Mouse (Mus musculus) liver, embryonic 14.5 days (tissue): ENCODE measurements around the gene Slc22a1. TPM values are rescaled to one million over a fixed set of nuclear protein-coding genes. Genes with fewer than 3 reads are reported as not detected.
A peak's percentile ranks its signal among the peaks of the same experiment; 100 is the strongest.

ENCODE experiments used
- ATAC-seq: fragments of 200-750 bp; cut with Nextera tagmentation; 2 replicates; pipeline ENCODE4 v1.8.0; 2017; ENCODE audit warnings: moderate number of reproducible peaks, mild to moderate bottlenecking, moderate library complexity; ENCODE audit not compliant: insufficient read depth
- DNase-seq, 3 experiments: peaks; one replicate each; pipeline ENCODE4 v3.0.0-alpha.2; 2012 to 2013; ENCODE audit warnings: low read depth in 3 of 3, low spot score in 3 of 3
- H3K27ac ChIP-seq: fragments of 300-500 bp; sonication (generic); 2 replicates; pipeline ENCODE4 v1.5.1; 2014; ENCODE audit warnings: moderate library complexity, mild to moderate bottlenecking, control low read depth, inconsistent platforms
- H3K27me3 ChIP-seq: fragments of 300-500 bp; sonication (generic); 2 replicates; pipeline ENCODE4 v1.6.1; 2014; ENCODE audit warnings: mild to moderate bottlenecking, low read length, moderate library complexity; ENCODE audit not compliant: control insufficient read depth, insufficient read depth
- H3K36me3 ChIP-seq: fragments of 300-500 bp; sonication (generic); replicated peaks from 2 replicates; pipeline ENCODE4 v1.6.1; 2014; ENCODE audit warnings: low read depth; ENCODE audit not compliant: control insufficient read depth, insufficient read depth
- H3K4me1 ChIP-seq, 2 experiments: fragments of 200-500 bp in 1 of 2; fragments of 300-500 bp in 1 of 2; sonication (generic) in 1 of 2; replicated peaks; 2 replicates each; pipeline ENCODE4 v1.6.1; 2012 to 2014; ENCODE audit warnings: antibody characterized with exemption in 1 of 2, inconsistent platforms in 1 of 2, low read length in 1 of 2; ENCODE audit not compliant: control insufficient read depth in 2 of 2, insufficient read depth in 2 of 2
- H3K4me2 ChIP-seq: fragments of 300-500 bp; sonication (generic); 2 replicates; pipeline ENCODE4 v1.6.1; 2014; ENCODE audit warnings: low read depth, mild to moderate bottlenecking, control low read depth, moderate library complexity
- H3K4me3 ChIP-seq, 2 experiments: fragments of 200-500 bp in 1 of 2; fragments of 300-500 bp in 1 of 2; sonication (generic) in 1 of 2; 2 replicates each; pipeline ENCODE4 v1.5.1; 2012 to 2014; ENCODE audit warnings: low read depth in 2 of 2, low read length in 2 of 2, mild to moderate bottlenecking in 2 of 2, control low read depth in 1 of 2, inconsistent platforms in 1 of 2, moderate library complexity in 1 of 2; ENCODE audit not compliant: insufficient read depth in 1 of 2
- H3K9ac ChIP-seq: fragments of 300-500 bp; sonication (generic); replicated peaks from 2 replicates; pipeline ENCODE4 v1.6.1; 2014; ENCODE audit warnings: mild to moderate bottlenecking, control low read depth, moderate library complexity
- H3K9me3 ChIP-seq: fragments of 300-500 bp; sonication (generic); 2 replicates; pipeline ENCODE4 v1.6.1; 2016; ENCODE audit warnings: low read length, mixed read lengths; ENCODE audit not compliant: control insufficient read depth
- CTCF ChIP-seq: IDR thresholded peaks from 2 replicates; pipeline ENCODE4 v1.5.1; 2016; ENCODE audit warnings: antibody characterized with exemption, low read depth, control low read depth
- EP300 ChIP-seq: IDR thresholded peaks from 2 replicates; pipeline ENCODE4 v1.6.1; 2016; ENCODE audit warnings: antibody characterized with exemption, low read depth
- WGBS: fragments of 180-500 bp; shearing (Covaris S2); extraction: QIAGEN DNeasy Blood & Tissue Kit; methylation state at CpG from one replicate; pipeline ENCODE4 v1.1.7; 2014; ENCODE audit not compliant: insufficient replicate concordance; 5-methylcytosine and 5-hydroxymethylcytosine counted together
- polyA plus RNA-seq, 2 experiments: library from polyadenylated mRNA; depleted of rRNA in 1 of 2; stranded (reverse) in 1 of 2; unstranded in 1 of 2; fragments of >200 nt; fragmentation: Nextera tagmentation in 1 of 2; extraction: Ambion mirVana in 1 of 2; gene quantifications; 2 replicates each; pipeline versions ENCODE4 v1.2.1 to v1.2.3; 2012 to 2014

The Slc22a1 gene
- polyA plus RNA-seq (2012; rRNA removed) = not detected in 2 replicates
- 0.11 TPM in 1 of 2 replicates, not detected in the other for polyA plus RNA-seq (2014; fragmentation: Nextera tagmentation; extraction: Ambion mirVana)

GRCm38 (mm10) chr17:12675646-12676045 lies at the start of gene Slc22a1:
TSS of gene Slc22a1 (minus strand) at chr17:12675829.
- Histone ChIP-seq H3K9ac (no peak within 1 kb of the TSS), H3K4me2 (no peak within 1 kb of the TSS), H3K9me3 (no peaks in the 10 kb centered on the region), H3K27ac (no peak within 1 kb of the TSS), H3K4me1 (peaks cover 3 to 4% of the 10 kb centered on the region in 2 experiments; a peak in 2 of 4 replicates), H3K36me3 (no peaks in the 10 kb centered on the region), H3K27me3 (no peaks in the 10 kb centered on the region), H3K4me3 (no peak within 1 kb of the TSS)
- TF ChIP-seq EP300 (no peak), CTCF (no peak)
- 75% methylated on average over 7 of the region's 7 CpGs for WGBS
- no peak for ATAC-seq
- DNase-seq = no peak

DNA sequence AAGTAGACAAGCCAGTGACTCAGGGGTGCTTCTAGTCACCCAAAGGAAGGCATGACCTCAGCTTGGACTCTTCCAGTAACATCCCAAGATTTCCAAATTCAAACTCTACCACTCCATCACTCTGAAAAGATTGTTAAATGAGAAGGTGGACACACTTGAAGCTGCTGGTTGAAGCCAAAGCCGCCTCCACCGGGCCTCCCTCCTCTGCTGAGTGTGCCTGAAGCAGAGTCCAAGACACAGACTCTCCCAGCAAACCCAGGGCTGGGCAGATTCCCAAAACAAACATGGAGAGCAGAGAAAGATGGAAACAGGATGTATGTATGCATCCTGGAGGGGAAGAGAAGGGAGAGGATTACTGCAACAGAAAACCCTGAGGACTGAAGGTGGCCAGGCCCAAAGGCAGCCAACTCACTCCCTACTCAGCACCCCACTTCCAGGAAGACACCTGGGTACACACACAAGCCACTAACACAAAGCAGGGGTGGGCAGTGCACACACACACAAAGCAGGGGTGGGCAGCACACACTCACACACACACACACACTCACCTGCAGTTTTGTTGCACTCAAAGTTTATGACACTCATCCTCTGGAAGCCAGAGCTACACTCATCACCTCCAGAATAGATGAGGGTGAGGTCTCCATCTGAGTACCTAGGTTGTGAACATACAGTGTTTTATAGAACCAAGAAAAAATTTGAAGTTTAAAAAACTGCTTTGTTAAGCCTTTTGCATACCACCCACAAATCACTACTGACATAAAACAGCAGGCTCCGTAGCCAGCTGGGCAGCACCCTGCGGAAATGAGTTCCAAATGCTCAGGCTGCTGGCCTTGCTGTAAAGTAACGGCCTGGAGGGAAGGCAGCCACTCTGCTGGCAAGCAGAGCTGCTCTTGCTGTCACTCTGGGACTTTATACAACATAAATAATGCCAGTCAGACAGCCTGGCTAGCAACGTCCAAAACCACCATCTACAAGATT lies 49.4 kb upstream of the Slc22a1 start:
- 61% methylated on average over 6 of the region's 6 CpGs for WGBS
- no peak overlapping the region for H3K4me2 ChIP-seq
- ATAC-seq (no peak), DNase-seq (no peak)
- H3K27ac ChIP-seq = no peak overlapping the region
- peaks cover 16 to 22% of the 10 kb centered on the region in 2 experiments for H3K4me1 ChIP-seq
- TF ChIP-seq CTCF = no peak
- TF ChIP-seq EP300 = no peak
- no peak overlapping the region for H3K9ac ChIP-seq
- no peaks in the 10 kb centered on the region for H3K36me3 ChIP-seq
- no peak overlapping the region for H3K4me3 ChIP-seq
- H3K9me3 ChIP-seq = no peaks in the 10 kb centered on the region
- H3K27me3 ChIP-seq = no peaks in the 10 kb centered on the region

DNA sequence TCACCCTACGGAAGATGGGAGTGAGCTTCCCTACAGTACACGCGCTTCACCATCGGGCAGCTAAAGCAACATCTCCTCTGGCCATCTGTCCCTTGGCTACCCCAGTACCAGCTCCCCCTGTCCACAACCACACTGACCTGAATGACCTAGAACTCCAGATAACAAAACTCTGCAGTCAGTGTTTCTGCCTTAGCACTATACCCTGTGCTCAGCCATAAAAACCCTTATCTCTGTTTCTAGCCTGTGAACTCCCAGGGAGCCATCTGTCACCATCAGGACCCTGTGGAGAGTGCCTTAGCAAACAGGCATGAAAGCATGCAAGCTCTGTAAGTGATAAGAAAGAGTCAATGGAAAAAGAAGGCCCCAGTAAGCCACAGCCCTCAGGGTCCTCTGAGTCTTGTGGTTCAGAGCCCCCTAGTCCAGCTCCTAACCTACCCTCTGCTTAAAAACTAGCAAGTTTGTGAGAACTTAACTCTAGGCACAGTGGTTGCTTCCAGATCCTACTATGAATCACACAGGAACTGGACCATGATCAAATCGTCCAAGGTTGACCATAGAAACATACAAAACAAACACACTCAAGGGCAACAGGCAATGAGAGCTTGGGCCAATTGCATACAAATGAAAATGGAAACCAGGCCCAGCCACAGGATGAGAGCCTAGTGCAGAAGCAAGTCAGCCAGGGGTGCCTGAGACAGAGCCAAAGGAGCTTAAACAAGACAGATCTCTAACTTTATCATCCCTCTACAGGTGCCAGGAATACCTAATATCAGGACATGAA lies 48.5 kb upstream of the Slc22a1 start:
- no peak overlapping the region; the same call in none of the 2 replicates for H3K27ac ChIP-seq
- no peak overlapping the region for H3K4me3 ChIP-seq
- peaks cover 16 to 22% of the 10 kb centered on the region in 2 experiments for H3K4me1 ChIP-seq
- no peak overlapping the region for H3K9ac ChIP-seq
- H3K36me3 ChIP-seq = no peaks in the 10 kb centered on the region
- DNase-seq (peak in 2 of 3 experiments; percentile 28 to 36), ATAC-seq (peak; percentile 94)
- WGBS = 31% methylated on average over 5 of the region's 5 CpGs
- H3K4me2 ChIP-seq = no peak overlapping the region; the same call in 1 of the 2 replicates
- TF ChIP-seq EP300 (peak; percentile 76), CTCF (no peak)
- no peaks in the 10 kb centered on the region for H3K27me3 ChIP-seq
- H3K9me3 ChIP-seq = no peaks in the 10 kb centered on the region

DNA sequence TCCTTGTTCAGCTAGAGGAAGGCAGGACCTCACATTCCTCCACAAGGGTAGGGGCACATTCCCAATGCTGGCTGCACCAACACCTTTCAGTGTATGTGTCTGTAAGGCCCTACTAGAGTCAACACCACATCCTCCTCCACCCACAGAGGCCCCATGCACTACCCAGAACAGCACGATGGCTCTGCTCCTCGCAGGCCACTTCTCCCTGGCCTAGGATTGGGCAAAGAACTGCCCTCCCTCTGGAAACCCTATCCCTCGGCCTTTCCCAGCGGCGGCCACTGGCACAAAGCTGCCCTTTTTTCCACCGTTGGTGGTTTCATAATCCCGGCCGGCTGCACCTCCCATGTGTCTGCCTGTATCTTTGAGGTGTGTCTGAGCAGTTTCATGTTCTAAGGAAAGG lies 47.0 kb upstream of the Slc22a1 start:
- Histone ChIP-seq H3K27me3 (no peaks in the 10 kb centered on the region), H3K27ac (no peak overlapping the region), H3K4me3 (no peak overlapping the region), H3K9ac (no peak overlapping the region), H3K9me3 (no peaks in the 10 kb centered on the region), H3K36me3 (no peaks in the 10 kb centered on the region), H3K4me2 (no peak overlapping the region), H3K4me1 (peaks cover 16 to 22% of the 10 kb centered on the region in 2 experiments)
- TF ChIP-seq CTCF (no peak), EP300 (no peak)
- no peak for ATAC-seq
- 68% methylated on average over 8 of the region's 8 CpGs for WGBS
- no peak for DNase-seq
